Mouse (Mus musculus) testis, adult 2 months (tissue): ENCODE measurements around the gene Med26. TPM values are rescaled to one million over a fixed set of nuclear protein-coding genes. Genes with fewer than 3 reads are reported as not detected.

ENCODE experiments used
- H3K27ac ChIP-seq: fragments of 200-500 bp; 2 replicates; pipeline ENCODE4 v1.5.1; 2012; ENCODE audit warnings: low read depth, low read length; ENCODE audit not compliant: control insufficient read depth, insufficient read depth
- H3K27me3 ChIP-seq: fragments of 200-500 bp; 2 replicates; pipeline ENCODE4 v1.6.1; 2012; ENCODE audit warnings: mild to moderate bottlenecking, low read length, moderate library complexity; ENCODE audit not compliant: control insufficient read depth, insufficient read depth
- H3K36me3 ChIP-seq: fragments of 200-500 bp; 2 replicates; pipeline ENCODE4 v1.6.1; 2012; ENCODE audit warnings: mild to moderate bottlenecking, low read length; ENCODE audit not compliant: control insufficient read depth, insufficient read depth
- H3K4me1 ChIP-seq: fragments of 200-500 bp; 2 replicates; pipeline ENCODE4 v1.6.1; 2012; ENCODE audit warnings: low read length; ENCODE audit not compliant: control insufficient read depth, insufficient read depth
- H3K4me3 ChIP-seq: fragments of 200-500 bp; 2 replicates; pipeline ENCODE4 v1.5.1; 2012; ENCODE audit warnings: low read depth, mild to moderate bottlenecking, low read length, moderate library complexity, mixed read lengths; ENCODE audit not compliant: control insufficient read depth
- CTCF ChIP-seq: fragments of 200-500 bp; IDR thresholded peaks from 2 replicates; pipeline ENCODE4 v1.5.1; 2012; ENCODE audit warnings: low read depth, mild to moderate bottlenecking, inconsistent platforms, low read length, moderate library complexity; ENCODE audit not compliant: control insufficient read depth, insufficient read depth, insufficient replicate concordance
- POLR2A ChIP-seq: fragments of 200-500 bp; IDR thresholded peaks from 2 replicates; pipeline ENCODE4 v1.6.1; 2012; ENCODE audit warnings: low read depth, mild to moderate bottlenecking, inconsistent platforms, low read length, moderate library complexity; ENCODE audit not compliant: control insufficient read depth
- polyA plus RNA-seq: library from polyadenylated mRNA; depleted of rRNA; stranded (reverse); fragments of >200 nt; gene quantifications from 2 replicates; pipeline ENCODE4 v1.2.3, GENCODE M21; 2012

Gene Med26
- polyA plus RNA-seq, 1 experiment = 80.0 TPM

DNA sequence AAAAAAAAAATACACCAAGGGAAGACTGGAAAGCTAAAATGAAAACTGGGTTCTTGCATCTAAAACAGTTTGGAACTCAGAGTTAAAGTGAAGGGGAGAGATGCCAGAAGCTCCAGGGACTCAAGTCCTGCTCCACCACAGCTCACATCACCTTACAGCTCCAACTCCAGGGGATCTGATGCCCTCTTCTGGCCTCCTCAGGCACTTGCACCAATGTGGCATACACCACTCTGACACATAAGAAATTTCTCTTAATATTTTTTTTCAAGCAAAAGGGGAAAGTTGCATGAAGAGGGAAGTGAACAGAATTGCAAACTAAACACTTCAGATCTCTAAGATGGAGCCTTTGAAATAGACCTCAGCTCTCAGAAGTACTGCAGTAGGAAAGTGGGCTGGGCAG is 8.8 kb downstream of the Med26 start:
- Histone ChIP-seq H3K27me3 (no peaks in the 10 kb centered on the region), H3K36me3 (peaks cover 2% of the 10 kb centered on the region), H3K4me1 (peaks cover 4% of the 10 kb centered on the region), H3K27ac (no peak overlapping the region), H3K4me3 (no peak overlapping the region)
- no peak for TF ChIP-seq CTCF
- no peak for TF ChIP-seq POLR2A

DNA sequence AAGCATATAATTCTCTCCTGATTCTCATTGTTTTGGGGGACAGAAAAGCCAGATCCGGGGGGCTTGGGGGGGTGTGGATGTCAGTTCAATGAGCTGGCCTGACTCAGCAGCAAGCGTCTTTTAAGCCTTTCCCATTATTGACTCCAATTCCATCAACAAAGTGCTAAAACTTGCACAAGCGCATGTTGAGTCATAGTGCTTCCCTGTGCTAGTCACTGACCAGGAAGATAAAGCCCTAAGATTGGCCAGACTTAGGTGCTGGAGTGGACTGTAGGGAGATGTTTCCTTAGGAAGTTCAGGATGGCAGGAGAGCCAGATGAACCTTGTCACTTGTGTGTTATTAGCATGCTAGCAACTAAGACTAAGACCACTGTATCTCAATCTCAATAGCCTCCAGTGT is 13.2 kb downstream of the Med26 start:
- Histone ChIP-seq H3K27ac (no peak overlapping the region), H3K27me3 (no peaks in the 10 kb centered on the region), H3K36me3 (no peaks in the 10 kb centered on the region; the same call in 1 of the 2 replicates), H3K4me1 (peaks cover under 1% of the 10 kb centered on the region; the same call in 1 of the 2 replicates), H3K4me3 (no peak overlapping the region)
- TF ChIP-seq POLR2A = no peak
- no peak for TF ChIP-seq CTCF

DNA sequence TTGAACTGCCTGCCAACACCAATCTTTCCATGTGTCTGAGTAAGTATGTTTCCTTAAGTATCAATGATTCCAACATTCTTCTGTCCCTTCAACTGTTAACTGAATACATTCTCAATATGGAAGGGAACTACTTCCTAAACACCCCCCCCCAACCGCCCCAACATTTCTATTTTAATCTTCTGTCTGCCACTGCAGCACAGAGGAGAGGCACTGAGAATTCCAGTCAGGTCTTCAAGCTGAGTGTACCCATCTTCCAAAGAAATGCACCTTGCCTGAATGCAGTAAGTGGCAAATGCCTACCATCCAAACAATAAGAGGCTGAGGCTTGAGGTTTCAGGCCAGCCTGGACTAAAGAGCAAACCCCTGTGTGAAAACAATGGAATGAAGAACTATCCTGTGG is 16.0 kb downstream of the Med26 start:
- Histone ChIP-seq H3K4me1 (no peaks in the 10 kb centered on the region), H3K4me3 (no peak overlapping the region), H3K27me3 (no peaks in the 10 kb centered on the region), H3K36me3 (no peaks in the 10 kb centered on the region; the same call in 1 of the 2 replicates), H3K27ac (no peak overlapping the region)
- no peak for TF ChIP-seq CTCF
- no peak for TF ChIP-seq POLR2A

DNA sequence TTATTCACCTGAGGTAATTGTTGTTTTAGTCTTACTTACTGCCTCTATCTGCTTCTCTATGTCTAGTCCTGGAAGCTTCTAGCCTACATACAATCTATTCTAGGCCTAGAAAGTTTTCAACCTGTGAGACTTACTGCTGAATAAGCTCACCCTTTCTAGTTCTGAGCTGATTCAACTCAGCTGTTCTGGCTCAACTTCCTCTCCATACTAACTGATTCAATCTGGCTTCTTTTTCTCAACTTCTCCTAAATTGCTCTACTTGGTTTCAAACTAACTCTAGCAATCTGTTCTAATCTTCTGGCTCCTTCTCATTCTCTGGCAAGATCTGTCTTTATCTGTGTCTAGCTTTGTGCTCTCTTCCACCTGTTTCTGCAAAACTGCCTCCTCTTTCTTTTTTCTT is 26.2 kb downstream of the Med26 start:
- Histone ChIP-seq H3K4me1 (no peaks in the 10 kb centered on the region), H3K36me3 (no peaks in the 10 kb centered on the region; the same call in none of the 2 replicates), H3K27ac (no peak overlapping the region)

DNA sequence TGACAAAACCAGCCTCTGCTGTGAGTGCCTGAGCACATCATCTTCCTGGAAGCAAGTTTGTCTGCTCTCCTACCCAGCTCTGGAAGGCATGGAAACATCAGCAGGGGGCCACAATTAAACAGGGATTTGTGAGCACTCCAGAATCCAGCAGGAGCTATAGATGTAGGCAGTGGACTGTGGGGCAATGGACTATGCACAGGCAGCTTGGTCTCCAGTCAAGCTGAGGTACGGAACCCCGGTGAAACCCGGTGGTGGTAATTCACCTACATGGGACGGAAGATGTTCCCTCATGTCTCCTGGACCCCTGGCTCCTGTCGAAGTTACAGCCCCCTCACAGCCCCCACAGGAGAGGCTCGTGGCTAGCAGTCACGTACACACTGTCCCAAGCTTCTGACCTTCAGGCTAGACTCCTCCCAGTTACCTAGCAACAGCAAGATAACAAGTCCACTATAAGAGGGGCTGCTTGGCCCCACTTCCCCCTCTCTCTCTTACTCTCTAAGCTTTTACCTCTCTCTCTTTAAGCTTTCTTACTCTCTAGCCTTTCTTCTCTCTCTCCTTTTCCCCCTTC is 30.6 kb downstream of the Med26 start:
- no peak overlapping the region for H3K27ac ChIP-seq
- H3K4me1 ChIP-seq = no peaks in the 10 kb centered on the region
- H3K27me3 ChIP-seq = no peaks in the 10 kb centered on the region
- peaks cover 2% of the 10 kb centered on the region for H3K36me3 ChIP-seq
- TF ChIP-seq CTCF (no peak), POLR2A (no peak)
- H3K4me3 ChIP-seq = no peak overlapping the region

More for the DNA sequence above, 26.2 kb downstream of the Med26 start:
- Histone ChIP-seq H3K4me3 (no peak overlapping the region), H3K27me3 (no peaks in the 10 kb centered on the region)
- TF ChIP-seq CTCF (no peak), POLR2A (no peak)

DNA sequence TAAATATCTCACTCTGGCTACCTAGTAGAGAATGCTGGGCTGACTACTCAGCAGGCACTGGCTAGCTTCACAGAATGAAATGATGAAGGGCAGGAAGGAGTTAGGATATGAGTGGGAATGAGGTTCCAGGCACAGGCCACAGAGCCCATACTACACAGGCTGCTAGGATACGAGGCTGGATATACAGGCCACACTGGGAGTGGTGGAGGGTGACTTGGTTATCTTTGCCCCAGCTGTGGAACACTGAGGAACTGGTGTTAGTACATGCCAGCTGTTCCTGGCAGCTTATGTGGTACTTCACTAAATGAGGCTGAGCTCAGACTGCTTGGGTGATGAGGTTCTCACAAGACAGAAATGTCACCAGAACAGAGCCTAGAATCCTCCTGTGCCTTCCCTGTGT is 34.9 kb downstream of the Med26 start:
- Histone ChIP-seq H3K27me3 (no peaks in the 10 kb centered on the region), H3K27ac (no peak overlapping the region), H3K4me3 (peak overlapping the region; percentile 79), H3K4me1 (no peaks in the 10 kb centered on the region), H3K36me3 (peaks cover 2% of the 10 kb centered on the region; the same call in 1 of the 2 replicates)
- TF ChIP-seq POLR2A (no peak), CTCF (no peak)

DNA sequence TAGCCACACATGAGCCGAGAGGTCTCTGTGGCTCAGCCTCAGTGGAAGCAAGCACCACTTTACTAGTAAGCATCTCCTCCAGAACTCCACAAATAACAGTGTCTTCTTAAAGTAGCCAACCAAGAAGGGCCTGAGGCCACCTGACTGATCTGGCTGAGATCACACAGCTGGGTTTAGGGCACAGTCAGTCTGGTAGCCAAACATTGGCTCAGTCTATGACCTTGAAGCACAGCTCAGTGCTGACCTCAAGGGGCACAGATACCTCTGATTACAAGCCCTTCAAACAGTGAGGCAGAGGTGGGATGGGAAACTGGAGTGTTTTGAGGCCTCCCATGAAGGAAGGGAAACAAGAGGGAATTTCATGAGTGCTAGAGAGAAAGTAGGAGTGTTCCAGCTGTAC is 35.4 kb downstream of the Med26 start:
- Histone ChIP-seq H3K27ac (no peak overlapping the region), H3K4me1 (no peaks in the 10 kb centered on the region), H3K27me3 (no peaks in the 10 kb centered on the region), H3K4me3 (peak overlapping the region; percentile 79), H3K36me3 (peaks cover 2% of the 10 kb centered on the region; the same call in 1 of the 2 replicates)
- no peak for TF ChIP-seq CTCF
- TF ChIP-seq POLR2A = no peak

DNA sequence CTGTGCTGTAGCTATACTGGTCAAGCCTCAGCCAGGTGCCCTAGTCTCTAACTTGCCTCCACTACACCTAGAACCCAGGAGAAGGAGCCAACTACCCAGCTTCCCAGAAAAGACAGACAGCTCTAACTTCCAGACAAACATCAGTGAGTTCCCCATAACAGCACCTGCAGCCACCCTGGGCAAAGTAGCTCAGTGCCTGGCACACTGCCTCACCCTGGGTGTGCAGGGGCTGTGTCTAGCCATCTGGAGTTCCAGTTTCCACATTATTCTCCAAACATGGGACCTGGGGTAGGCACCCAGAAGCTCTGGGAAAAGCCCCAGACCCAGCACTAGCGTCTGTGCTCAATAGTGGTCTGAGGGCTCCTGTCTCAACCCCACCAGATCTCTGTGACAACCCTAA is 40.6 kb downstream of the Med26 start:
- no peak overlapping the region for H3K27ac ChIP-seq
- no peak overlapping the region for H3K4me3 ChIP-seq
- H3K27me3 ChIP-seq = no peaks in the 10 kb centered on the region
- no peaks in the 10 kb centered on the region for H3K36me3 ChIP-seq
- TF ChIP-seq POLR2A (no peak), CTCF (no peak)
- H3K4me1 ChIP-seq = no peaks in the 10 kb centered on the region
